Mouse (Mus musculus) cortical plate, adult 2 months (tissue): Measurements from ENCODE around the gene E2f8.

ENCODE experiments used
- CTCF ChIP-seq: fragments of 200-500 bp; IDR thresholded peaks from 2 replicates; pipeline ENCODE4 v1.5.1; 2011; ENCODE audit warnings: mild to moderate bottlenecking, control low read depth, low read length; ENCODE audit not compliant: insufficient read depth; ENCODE audit errors: extremely low read depth
- POLR2A ChIP-seq: fragments of 200-500 bp; IDR thresholded peaks from 2 replicates; pipeline ENCODE4 v1.6.1; 2011; ENCODE audit warnings: mild to moderate bottlenecking, low read length, control low read depth; ENCODE audit not compliant: insufficient read depth; ENCODE audit errors: extremely low read depth

DNA sequence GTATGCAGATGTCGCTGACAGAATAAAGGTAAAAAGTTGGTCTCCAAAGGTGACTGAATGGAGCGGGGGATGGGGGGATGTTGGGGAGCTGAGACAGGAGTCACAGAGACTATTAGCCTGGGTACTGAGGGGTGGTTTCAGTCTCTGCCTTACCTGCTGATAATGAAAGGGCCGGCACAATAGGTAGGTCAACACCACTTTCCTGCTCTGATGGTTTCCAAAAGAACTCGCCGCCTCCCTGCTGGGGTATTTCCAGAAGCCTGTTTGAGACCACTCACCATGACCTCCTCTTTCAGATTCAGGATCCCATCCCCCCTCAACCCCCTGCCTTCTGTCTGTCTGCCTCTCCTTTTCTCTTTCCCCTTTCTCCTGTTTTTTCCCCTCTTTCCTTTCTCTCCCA lies 36.6 kb upstream of the E2f8 start:
- no peak for TF ChIP-seq CTCF
- TF ChIP-seq POLR2A: no peak
